17 mouse cellular contexts compared by ENCODE assay signal in the genomic region with DNA sequence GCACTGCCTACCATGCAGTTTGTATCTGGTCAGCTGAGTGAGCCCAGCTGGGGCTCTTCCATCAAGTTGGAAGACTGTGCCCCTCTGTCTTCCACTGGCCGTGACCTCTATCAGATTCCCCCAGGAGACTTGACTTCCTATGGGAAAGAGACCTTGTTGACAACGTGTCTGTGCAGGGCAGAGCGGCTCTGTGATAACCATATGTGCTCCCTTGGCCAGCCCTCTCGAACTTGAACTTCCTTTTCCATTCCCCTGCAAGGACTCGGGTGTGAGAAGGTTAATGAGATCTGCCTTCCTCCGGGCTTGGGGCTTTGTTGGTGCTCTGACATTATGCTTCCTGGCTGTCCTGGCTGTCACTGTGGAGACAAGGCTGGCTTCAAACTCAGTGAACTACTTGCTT. TPM values are rescaled to one million over a fixed set of nuclear protein-coding genes. Genes with fewer than 3 reads are reported as not detected.
DNase-seq lines count a peak whose midpoint lies in the region; ATAC-seq and TF ChIP-seq lines count a peak whose summit lies in the region.
"Had no signal": no experiment of that assay in that cellular context is flagged by ENCODE, and none has a peak within 500 bp of the region (broad histone marks: within the 10 kb centered on the region; RNA-seq: fewer than 3 reads in every experiment).

No protein-coding gene starts in this region.

- no peaks in the 10 kb centered on the region for H3K36me3 ChIP-seq in hindbrain, embryonic 11.5 days (ENCODE audit: control insufficient read depth, insufficient read depth, low read length)
- H3K36me3 ChIP-seq in hindbrain, embryonic 12.5 days: no peaks in the 10 kb centered on the region
- H3K36me3 ChIP-seq in MEL (ENCODE audit: control insufficient read depth in 1 of 2, insufficient read depth in 2 of 2, low read length in 2 of 2): no peaks in the 10 kb centered on the region
- H3K36me3 ChIP-seq: limb, embryonic 12.5 days had no signal

- 17% methylated on average over 6 of the region's 6 CpGs for WGBS in hindbrain, embryonic 11.5 days
- 27% methylated on average over 6 of the region's 6 CpGs for WGBS in hindbrain, embryonic 12.5 days

- no peak overlapping the region for H3K9ac ChIP-seq in hindbrain, embryonic 11.5 days (ENCODE audit: low read depth, low read length)
- H3K9ac ChIP-seq in hindbrain, embryonic 12.5 days: no peak overlapping the region
- H3K9ac ChIP-seq in MEL (ENCODE audit: control insufficient read depth, low read depth, low read length, poor library complexity, severe bottlenecking): no peak overlapping the region
- H3K9ac ChIP-seq: limb, embryonic 12.5 days had no signal

- TF ChIP-seq RAD21 in MEL (IDR thresholded peaks at IDR 0.05; ENCODE audit: low read depth, low read length): no peak

- DNase-seq in embryo, embryonic 10 days (ENCODE audit: low spot score): peak; percentile 63
- DNase-seq in embryo, embryonic 9.5 days (ENCODE audit: extremely low spot score): no peak
- peak; percentile 26 for DNase-seq in hindbrain, embryonic 11.5 days (ENCODE audit: low spot score)
- DNase-seq in MEL (ENCODE audit: low read depth, low spot score): peak; percentile 8
- DNase-seq in kidney, postnatal 4 days: peak; percentile 32 to 48
- no peak for DNase-seq in layer of hippocampus, postnatal 25 days (ENCODE audit: extremely low spot score in 1 of 2, low spot score in 1 of 2)
- DNase-seq in adrenal gland, postnatal 36 days: no peak
- DNase-seq: adrenal gland, postnatal 10 days; gastrocnemius, postnatal 36 days; right cerebral cortex, postnatal 14 days had no signal

- ATAC-seq in hindbrain, embryonic 11.5 days (ENCODE audit: low FRiP score): no peak
- ATAC-seq in hindbrain, embryonic 12.5 days (ENCODE audit: low FRiP score): no peak
- ATAC-seq: intestine, postnatal 0 days had no signal

- H3K4me2 ChIP-seq in hindbrain, embryonic 11.5 days (replicated peaks; ENCODE audit: low read depth, low read length): no peak overlapping the region
- no peak overlapping the region for H3K4me2 ChIP-seq in hindbrain, embryonic 12.5 days (replicated peaks)
- H3K4me2 ChIP-seq: limb, embryonic 12.5 days had no signal

- no peak overlapping the region for H3K4me3 ChIP-seq in hindbrain, embryonic 11.5 days (ENCODE audit: low read depth, low read length)
- H3K4me3 ChIP-seq in hindbrain, embryonic 12.5 days: no peak overlapping the region
- no peak overlapping the region for H3K4me3 ChIP-seq in MEL (ENCODE audit: control insufficient read depth in 1 of 2, insufficient read depth in 1 of 2, low read depth in 2 of 2, low read length in 2 of 2)
- H3K4me3 ChIP-seq: erythroblast, embryonic 14.5 days; limb, embryonic 12.5 days had no signal

- no peak for TF ChIP-seq EP300 in MEL (IDR thresholded peaks at IDR 0.05; ENCODE audit: low read depth in 1 of 2, low read length in 2 of 2)

- H3K79me2 ChIP-seq in MEL (ENCODE audit: control insufficient read depth, insufficient read depth, low read length, poor library complexity): no peaks in the 10 kb centered on the region

- no peak for TF ChIP-seq CTCF in MEL (IDR thresholded peaks at IDR 0.05 in 2 of 3, conservative IDR thresholded peaks at IDR 0.05 in 1 of 3; ENCODE audit: control insufficient read depth in 1 of 3, insufficient read depth in 1 of 3, low read depth in 2 of 3, low read length in 3 of 3, poor library complexity in 1 of 3, severe bottlenecking in 1 of 3)

- H3K4me1 ChIP-seq in hindbrain, embryonic 11.5 days (replicated peaks; ENCODE audit: control insufficient read depth, insufficient read depth, low read length): no peaks in the 10 kb centered on the region
- H3K4me1 ChIP-seq in hindbrain, embryonic 12.5 days: peaks cover 9% of the 10 kb centered on the region
- H3K4me1 ChIP-seq in MEL (ENCODE audit: control insufficient read depth in 1 of 2, insufficient read depth in 2 of 2, low read length in 2 of 2): no peaks in the 10 kb centered on the region

- no peaks in the 10 kb centered on the region for H3K9me3 ChIP-seq in hindbrain, embryonic 11.5 days (ENCODE audit: control insufficient read depth, low read length)
- no peaks in the 10 kb centered on the region for H3K9me3 ChIP-seq in hindbrain, embryonic 12.5 days (replicated peaks)
- H3K9me3 ChIP-seq in MEL (replicated peaks; ENCODE audit: insufficient read depth, low read length): no peaks in the 10 kb centered on the region
- H3K9me3 ChIP-seq: limb, embryonic 12.5 days had no signal

- no peaks in the 10 kb centered on the region for H3K27me3 ChIP-seq in hindbrain, embryonic 11.5 days (ENCODE audit: control insufficient read depth, insufficient read depth, low read length)
- H3K27me3 ChIP-seq in hindbrain, embryonic 12.5 days: no peaks in the 10 kb centered on the region
- H3K27me3 ChIP-seq in MEL (ENCODE audit: control insufficient read depth in 1 of 2, insufficient read depth in 2 of 2, low read length in 2 of 2): no peaks in the 10 kb centered on the region; a peak in 1 of 4 replicates
- H3K27me3 ChIP-seq: limb, embryonic 12.5 days had no signal

- H3K27ac ChIP-seq in hindbrain, embryonic 11.5 days (ENCODE audit: low read depth, low read length): no peak overlapping the region
- H3K27ac ChIP-seq in hindbrain, embryonic 12.5 days: no peak overlapping the region
- H3K27ac ChIP-seq in MEL (ENCODE audit: control insufficient read depth, low read depth, low read length): no peak overlapping the region
- H3K27ac ChIP-seq: limb, embryonic 12.5 days had no signal

- TF ChIP-seq POLR2A in MEL (IDR thresholded peaks at IDR 0.05; ENCODE audit: control insufficient read depth in 1 of 2, insufficient read depth in 1 of 2, low read depth in 1 of 2, low read length in 2 of 2, poor library complexity in 1 of 2): no peak

TF ChIP-seq in MEL, 35 proteins besides CTCF, POLR2A, EP300 and RAD21:
- TF ChIP-seq MEF2A (IDR thresholded peaks at IDR 0.05; ENCODE audit: extremely low read depth, insufficient replicate concordance, low read depth, low read length, poor library complexity, severe bottlenecking) (no peak), ZKSCAN1 (IDR thresholded peaks at IDR 0.05; ENCODE audit: low read depth, low read length) (no peak), E2F4 (IDR thresholded peaks at IDR 0.05; ENCODE audit: borderline replicate concordance, low read depth, low read length) (no peak), USF1 (IDR thresholded peaks at IDR 0.05; ENCODE audit: low read depth, low read length) (no peak), SIN3A (IDR thresholded peaks at IDR 0.05; ENCODE audit: low read length) (no peak), GABPA (IDR thresholded peaks at IDR 0.05; ENCODE audit: low read depth, low read length) (no peak), USF2 (IDR thresholded peaks at IDR 0.05; ENCODE audit: borderline replicate concordance in 1 of 2, insufficient read depth in 1 of 2, low read depth in 1 of 2, low read length in 2 of 2) (no peak), TAL1 (IDR thresholded peaks at IDR 0.05; ENCODE audit: low read length) (no peak), NELFE (IDR thresholded peaks at IDR 0.05; ENCODE audit: low read depth, low read length) (no peak), ELF1 (IDR thresholded peaks at IDR 0.05; ENCODE audit: low read depth, low read length) (no peak), BHLHE40 (IDR thresholded peaks at IDR 0.05; ENCODE audit: borderline replicate concordance, low read depth, low read length) (no peak), KAT2A (conservative IDR thresholded peaks at IDR 0.05; ENCODE audit: low read depth, low read length) (no peak), MXI1 (IDR thresholded peaks at IDR 0.05; ENCODE audit: low read depth, low read length) (no peak), ZC3H11A (IDR thresholded peaks at IDR 0.05; ENCODE audit: low read depth, low read length) (no peak)

RNA-seq across cellular contexts. Expression of gene Ccdc3, which starts 12.1 kb away (rescaled TPM):
- polyA plus RNA-seq in hindbrain, embryonic 11.5 days (2014; fragmentation: Nextera tagmentation; extraction: Ambion mirVana): 7.1 and 9.9 TPM in 2 replicates
- 14.4 and 19.1 TPM in 2 replicates for polyA plus RNA-seq in hindbrain, embryonic 12.5 days (2016; fragmentation: Nextera tagmentation; extraction: Ambion mirVana)
- total RNA-seq in MEL (2012; rRNA removed): not detected in 2 replicates
- polyA plus RNA-seq in MEL (2012; ENCODE audit: insufficient read depth in 1 of 2, insufficient read length in 2 of 2, low read depth in 1 of 2, low replicate concordance in 2 of 2, missing spikeins in 1 of 2): not detected
- 10 to 100 TPM; 12.9 to 15.3 TPM for total RNA-seq in layer of hippocampus, postnatal 25 days (2021)
- 10 to 100 TPM in 1 of 2 experiments, 1 to 10 TPM in 1; 9.2 to 11.3 TPM for total RNA-seq in adrenal gland, postnatal 36 days (2021)
- total RNA-seq: common myeloid progenitor, adult 5-6 weeks; megakaryocyte-erythroid progenitor cell, adult 5-6 weeks; monocyte, adult 5-6 weeks had no signal

Comparison
In these comparisons a context has a peak if more than half of its experiments do, and no peak if none do; other contexts are left out.
1. DNase-seq: peak in embryo, embryonic 10 days (single experiment), hindbrain, embryonic 11.5 days (single experiment), MEL (single experiment) and kidney, postnatal 4 days (2 of 2); none in embryo, embryonic 9.5 days (single experiment), layer of hippocampus, postnatal 25 days (0 of 2) and adrenal gland, postnatal 36 days (0 of 2).
2. RNA of gene Ccdc3, which starts 12.1 kb away (total RNA-seq): 12.9 to 15.3 TPM in layer of hippocampus, postnatal 25 days and 9.2 to 11.3 TPM in adrenal gland, postnatal 36 days; not detected in MEL; every median in the first group is over 10 times any median in the second.